Mouse (Mus musculus) induced T-regulatory cell, adult 2 months (primary cell): Measurements from ENCODE around the gene Nkd1.

Source experiments
- DNase-seq: peaks from one replicate; pipeline ENCODE4 v3.0.0-alpha.2; 2012; ENCODE audit warnings: low read depth

The Nkd1 gene

DNA sequence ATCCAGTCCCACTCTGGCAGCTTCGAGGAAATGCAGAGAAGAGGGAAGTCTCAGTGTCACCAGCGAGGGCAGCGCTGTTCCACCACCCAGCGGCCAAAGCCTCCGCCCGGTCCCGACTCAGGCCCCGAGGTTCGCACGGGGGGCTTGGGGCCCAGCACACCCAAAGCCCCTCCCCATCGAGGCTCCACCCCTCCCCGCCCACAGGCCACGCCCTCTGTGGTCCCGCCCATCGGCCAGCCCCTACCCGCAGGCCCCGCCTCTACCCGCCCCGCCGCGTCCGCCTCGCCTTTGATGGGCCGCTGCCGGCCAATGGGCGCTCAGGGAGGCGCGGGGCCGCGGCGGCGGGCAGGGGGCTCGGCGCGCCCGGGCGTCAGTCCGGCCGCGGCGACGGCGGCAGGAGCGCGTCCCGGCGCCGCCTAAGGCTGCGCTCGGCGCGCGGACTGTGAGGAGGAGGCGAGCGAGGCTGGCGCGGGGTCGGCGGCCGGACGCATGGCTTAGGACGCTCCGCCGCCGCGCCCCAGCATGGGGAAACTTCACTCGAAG is at the start of gene Nkd1:
Nkd1 (plus strand) TSS at position 370 of the 543 bp plus-strand sequence.
- DNase-seq = peak; percentile 63

DNA sequence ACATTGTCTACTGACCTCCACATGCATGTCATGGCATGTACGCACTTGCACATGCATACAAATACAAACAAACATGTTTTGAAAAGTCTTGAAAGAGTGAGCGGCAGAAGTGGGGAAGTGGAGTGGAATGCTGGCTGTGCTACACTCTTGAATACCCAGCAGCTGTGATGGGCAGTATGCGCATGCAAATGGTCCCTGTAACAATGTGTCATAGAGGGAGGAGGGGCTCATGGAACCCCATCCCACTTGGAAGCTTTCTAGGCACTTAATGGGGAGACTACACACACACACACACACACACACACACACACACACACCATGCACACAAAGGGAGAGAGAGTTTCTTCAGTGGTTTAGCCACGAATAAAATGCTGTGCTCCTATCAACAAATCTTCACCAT is 39.9 kb upstream of the Nkd1 start:
- DNase-seq = no peak

DNA sequence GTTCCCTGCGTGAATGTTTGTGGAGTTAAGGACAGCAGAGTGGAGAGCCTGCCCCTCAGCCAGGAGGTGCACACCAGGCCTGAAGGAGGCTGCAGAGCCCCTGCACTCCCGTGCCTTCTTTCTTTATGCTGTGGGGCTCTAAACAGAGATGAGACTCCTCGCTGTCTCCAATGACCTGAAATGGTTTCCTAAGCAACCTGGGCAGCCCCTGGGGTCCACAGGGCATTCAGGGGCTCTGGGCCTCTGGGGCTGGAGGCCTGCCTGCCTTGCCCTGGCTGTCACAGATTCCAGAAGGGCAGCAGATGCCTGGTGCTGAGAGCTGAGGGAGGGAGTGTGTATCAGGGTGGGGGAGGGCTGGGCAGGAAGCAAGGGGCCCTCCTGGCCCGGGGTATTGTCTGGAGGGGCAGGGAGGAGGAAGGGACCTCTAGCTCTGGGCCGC is 32.7 kb upstream of the Nkd1 start:
- no peak for DNase-seq

DNA sequence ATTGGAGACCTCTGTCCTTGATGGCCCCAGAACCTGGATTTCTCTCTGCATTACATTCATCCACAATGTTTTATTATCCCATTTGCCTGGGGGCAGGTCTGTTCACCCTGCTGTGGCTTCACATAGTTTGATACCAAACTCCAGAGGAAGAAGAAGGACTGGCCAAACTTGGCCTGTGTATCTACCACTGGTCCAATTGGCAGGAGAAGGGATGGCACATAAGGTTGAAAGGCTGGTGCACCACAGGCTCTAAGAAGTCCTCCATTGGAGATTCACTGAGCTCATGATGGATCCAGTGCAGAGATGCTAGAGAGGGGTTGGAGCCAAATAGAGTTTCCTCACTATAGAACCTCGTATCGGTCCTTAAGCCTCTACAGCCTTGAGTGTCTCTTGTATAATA is 27.1 kb upstream of the Nkd1 start:
- DNase-seq = no peak

DNA sequence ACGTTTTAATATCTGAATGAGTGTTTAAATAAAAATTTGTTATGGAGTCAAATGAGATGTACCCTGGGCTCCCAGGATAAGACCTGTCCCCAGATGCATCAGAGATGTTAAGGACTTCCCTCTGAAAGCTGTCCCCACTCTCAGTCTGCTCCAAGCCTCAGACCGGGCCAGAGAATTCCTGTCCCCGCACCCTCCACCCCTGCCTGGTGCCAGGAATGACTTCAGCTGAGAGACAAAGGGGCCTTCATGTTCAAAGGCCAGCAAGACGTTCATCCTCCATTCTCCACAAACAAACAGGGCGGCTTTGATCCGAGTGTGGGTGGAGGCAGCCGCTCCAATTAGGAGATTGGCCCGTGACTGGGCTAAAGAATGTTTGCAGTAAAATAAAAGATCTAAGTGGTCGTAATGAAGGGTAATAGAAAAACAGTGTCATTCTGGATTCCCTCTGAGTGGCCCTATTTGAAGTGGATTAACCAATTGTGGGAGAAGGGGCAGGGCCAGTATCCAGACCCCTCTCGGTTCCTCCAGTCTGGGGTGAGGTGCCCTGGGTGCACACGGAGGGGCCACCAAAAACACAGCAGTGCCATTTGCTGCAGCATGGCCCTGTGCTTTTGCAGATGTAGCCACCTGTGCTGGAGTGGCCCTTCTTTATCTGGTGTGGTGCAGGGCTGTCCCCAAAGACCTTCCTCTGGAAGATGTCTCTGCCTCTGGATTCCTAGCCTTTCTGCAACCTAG is 25.9 kb upstream of the Nkd1 start:
- DNase-seq = no peak

DNA sequence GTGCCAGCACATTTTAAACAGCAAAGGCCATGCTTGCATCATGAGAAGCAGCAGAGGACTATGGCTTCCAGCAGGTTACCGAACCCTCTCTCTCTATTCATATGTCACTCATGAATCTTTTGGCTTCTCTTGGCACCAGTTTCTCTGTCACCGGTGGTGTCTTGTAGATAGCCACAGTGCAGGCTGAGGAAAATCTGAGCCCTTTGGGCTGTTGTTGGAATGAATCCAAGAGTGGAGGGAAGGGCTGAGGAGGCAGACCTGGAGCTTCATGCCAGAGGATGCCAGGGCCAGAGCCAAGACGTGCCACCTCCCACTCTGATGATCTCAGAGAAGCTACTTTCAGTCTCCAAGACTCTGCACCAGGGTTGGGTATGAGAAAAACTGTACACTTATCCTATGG is 19.0 kb upstream of the Nkd1 start:
- no peak for DNase-seq

DNA sequence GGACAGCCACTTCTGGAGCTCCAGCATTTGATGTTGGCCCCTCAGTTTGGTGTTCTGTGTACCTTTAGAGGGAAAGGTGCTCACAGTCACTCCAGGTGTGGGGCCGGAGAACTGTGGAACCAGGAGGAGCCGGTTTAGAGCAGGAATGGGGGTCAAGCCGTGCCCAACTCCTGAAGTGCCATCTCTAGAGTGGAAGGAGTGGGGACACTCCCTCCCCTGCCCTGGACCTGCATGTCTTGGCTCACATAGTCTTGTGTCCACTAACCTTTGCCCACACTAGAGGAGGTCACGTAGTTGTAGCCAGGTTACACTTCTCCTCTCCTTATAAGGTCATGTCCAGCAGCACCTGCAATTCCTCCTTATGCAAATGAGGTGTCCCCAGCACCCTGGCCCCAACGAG is 14.2 kb upstream of the Nkd1 start:
- no peak for DNase-seq

DNA sequence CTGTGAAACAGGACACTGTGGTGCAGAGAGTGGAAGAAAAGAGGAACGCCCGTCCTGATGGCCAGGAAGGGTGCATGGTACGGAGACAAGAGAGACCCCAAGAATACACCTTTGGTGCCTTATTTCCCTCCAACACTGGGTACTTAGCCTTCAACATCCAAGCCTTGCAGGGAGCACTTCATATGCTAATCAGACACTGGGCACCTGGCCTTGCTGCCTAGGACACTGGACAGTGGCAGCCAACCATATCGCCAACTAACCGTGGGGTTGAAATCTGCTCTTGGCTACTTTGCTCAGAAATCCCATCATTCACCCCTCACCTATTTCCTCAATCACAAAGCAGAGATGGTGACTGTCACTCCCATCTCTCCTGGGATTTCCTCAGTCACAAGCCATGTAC is 10.1 kb upstream of the Nkd1 start:
- no peak for DNase-seq

DNA sequence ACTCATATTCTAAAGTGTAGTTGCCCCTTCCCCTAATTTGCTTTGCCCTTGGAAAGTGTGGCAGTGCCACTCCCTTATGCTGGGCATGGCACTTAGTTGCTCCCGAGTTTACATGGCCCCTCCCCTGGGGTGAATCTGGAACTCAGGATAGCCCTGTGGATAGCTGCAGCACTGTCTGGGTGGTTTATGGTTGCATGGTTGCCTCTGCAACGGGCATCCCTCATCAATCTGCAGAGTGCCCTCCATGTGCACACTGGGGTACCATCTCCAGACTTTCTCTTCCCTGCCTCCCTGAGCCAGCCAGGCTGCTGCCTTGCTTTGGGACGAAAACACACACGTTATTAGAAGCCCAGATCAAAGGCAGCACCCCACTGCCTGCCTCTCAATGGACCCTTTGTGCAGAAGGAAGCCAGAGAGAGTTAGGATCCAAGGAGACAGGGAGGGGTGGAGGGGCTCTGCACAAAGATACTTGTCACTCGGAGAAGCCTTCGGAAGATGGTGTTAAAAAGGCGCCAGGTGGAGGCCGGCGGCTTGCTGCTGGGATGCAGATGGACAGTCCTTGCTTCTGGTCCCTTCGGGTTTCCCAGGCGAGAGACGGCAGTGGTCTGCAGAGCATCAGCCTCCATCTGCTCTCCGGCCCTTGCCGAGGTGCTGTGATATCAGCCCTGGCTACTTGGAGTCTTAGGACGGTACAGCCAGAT is 8.9 kb upstream of the Nkd1 start:
- no peak for DNase-seq

DNA sequence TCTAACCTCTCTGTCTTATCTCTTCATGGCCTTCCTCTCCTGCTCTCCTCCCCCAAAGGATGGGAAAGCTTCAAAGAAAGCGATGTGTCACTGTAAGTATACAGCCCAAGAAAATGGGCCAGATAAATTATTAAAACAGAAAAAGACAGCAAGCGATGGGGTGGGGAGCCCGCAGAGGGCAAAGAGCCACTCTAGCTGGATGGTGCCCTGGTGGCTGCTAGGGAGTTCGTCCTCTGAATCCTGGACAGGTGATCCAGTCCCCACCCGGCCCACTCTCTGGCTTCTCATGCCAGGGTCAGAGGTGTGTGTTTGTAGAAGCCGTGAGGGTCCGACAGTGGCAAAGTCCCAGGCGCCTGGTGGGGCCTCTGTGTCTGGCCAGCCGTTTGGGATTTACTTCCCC is 3.1 kb upstream of the Nkd1 start:
- no peak for DNase-seq

DNA sequence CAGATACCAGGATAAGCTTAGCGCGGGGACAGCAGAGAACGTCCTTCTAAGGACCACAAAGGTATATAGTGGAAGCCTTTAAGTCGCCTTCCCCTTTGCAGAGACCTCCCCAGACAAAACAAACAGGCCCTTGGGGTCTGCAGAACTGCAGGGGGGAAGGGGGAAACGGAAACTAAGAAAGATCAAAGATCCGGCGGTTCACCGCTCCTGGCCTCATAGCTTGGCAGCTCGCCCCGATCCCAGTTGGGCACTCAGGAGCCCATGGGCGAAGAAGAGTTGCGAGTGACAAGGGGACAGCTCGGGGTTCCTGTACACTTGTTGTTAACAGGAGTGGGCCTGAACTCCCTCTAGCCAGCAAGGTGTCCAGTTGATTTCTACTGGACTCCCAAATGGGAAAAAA is 773 bp upstream of the Nkd1 start:
- DNase-seq = peak; percentile 14

DNA sequence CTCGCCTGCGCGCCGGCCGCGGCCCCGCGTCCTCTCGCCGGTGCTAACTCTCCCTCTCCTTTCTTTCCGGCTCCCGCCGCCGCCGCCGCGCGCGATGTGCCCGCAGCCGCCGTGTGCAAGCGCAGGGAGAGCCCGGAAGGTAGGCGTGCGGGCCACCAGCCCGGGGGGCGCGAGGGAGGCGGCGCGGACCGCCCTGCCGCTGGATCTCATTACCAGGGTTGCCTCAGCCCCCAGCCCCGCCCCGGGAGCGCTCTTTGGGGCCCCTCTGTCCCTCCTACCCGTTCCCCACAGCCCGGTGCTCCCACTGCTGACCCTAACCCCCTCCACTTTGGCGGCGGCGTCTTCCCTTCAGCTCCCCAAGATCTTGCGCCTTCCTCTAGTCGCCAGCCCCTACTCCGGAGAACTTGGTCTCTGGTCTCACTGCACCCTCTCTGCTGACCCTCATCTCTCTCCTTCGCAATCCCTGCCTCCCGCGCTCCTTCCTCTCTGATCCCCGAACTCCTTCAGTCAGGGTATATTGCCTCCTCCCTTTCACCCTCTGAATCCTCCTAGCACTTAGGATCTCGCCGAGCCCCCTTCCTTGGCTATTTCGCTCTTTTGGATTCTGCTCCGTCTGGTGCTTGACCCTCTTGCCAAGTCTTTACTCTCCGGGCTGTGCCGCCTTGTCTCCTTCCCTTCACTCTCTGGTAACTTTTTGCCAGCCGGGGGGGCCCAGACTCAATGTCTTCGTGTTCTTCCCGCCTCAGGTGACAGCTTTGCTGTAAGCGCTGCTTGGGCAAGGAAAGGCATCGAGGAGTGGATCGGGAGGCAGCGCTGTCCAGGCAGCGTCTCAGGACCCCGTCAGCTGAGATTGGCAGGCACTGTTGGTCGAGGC is 624 bp downstream of the Nkd1 start:
- DNase-seq = peak; percentile 42

DNA sequence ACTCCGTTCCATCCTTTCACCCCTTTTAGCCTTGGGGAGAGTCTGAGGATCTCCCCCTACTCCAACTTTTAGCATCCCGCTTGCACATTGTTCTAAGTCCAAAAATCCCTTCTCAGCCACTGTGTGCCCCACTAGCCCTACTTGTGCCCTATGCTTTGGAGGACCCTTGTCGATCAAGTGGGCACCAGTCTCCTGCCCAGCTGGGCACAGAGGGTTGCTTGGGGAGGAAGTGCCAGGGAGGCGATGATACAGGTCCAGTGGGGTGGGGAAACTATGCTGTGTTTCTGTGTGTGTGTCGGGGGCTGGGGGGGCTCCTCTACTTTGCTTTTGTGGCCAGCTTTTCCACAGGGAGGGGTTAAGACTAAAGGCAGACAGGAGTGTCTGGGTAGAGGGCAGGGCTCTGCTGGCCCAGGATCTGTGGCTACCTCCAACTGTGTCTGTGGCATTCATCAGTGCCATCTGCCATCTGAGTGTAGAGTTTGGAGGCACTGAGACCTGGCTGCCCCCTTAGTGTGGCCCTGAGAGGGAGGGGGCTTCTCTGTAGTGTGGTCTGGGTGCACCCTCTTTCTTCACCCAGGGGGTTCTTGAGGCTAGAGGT is 1.4 kb downstream of the Nkd1 start:
- peak; percentile 8 for DNase-seq

DNA sequence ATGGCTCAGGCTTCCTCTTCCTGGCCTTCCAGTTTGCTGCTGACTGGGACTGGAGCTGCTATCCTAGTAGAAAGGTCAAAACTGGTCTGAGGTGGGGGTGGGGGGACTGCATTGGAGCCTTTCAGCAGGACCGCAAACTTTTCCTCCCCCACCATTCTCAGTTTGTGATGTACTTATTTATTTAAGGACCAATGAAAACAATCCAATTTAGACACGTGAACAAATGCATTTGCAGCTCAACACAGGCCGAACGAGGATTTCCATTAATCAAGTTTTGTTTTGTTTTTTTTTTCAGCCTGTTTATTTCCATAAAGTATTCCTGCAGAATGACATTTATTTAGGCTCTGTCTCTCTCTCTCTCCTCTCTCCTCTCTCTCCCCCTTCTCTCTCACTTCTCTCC is 2.5 kb downstream of the Nkd1 start:
- no peak for DNase-seq

DNA sequence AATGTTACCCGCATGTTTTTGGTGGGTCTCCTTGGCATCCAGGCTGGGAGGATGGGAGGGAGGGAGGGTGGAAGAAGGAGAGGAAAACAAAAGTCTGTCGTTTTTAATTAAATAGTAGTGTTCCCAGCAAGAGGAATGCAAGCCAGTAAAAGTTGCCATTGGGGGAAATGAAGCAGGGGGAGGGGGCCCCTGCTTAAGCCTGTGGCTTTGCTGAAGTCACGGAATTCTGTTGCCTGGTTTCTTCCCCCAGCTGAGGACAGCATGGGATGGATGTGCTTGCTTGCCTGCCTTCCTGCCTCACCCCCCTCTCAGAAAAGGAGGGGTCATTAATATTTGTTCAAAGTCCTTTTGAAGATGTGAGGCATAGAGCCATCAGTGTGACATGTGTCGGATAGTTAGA is 3.0 kb downstream of the Nkd1 start:
- DNase-seq = no peak

DNA sequence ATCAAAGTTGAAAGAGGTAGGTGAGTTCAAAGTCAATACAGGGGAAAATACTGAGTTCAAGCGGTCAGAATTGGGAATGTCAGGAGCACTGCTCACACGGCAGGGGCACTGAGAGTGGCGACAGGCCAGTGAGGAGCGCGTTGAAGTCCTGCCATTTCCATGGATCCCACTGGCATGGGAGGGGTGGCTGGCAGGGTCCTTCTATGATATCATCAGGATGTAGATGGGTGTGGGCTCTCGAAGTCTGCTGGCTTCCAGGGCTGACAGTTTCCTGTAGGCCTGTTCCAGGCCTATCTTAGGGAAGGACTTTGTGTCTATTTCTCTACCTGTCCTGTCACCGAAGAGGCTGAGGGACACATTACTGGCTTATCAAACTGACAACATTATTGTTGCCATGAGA is 3.7 kb downstream of the Nkd1 start:
- DNase-seq = no peak

DNA sequence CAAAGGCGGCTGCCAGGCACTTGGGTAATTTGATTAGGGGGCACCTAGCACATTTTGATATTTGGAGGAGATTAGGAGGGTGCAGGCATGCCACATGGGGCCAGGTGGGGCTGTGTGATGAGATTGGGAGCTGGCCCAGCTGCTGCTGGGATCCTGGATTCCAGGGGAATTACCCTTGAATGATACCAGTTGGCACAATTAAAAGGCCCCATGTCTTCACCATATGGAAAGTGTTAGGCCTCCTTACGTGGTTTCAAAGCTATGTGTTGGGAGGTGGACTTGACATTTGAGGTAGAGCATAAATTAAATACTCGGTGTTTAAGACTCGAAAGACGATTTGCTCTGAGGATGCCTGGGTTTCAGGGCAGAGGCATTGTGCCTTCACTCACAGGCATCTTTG is 5.1 kb downstream of the Nkd1 start:
- no peak for DNase-seq

DNA sequence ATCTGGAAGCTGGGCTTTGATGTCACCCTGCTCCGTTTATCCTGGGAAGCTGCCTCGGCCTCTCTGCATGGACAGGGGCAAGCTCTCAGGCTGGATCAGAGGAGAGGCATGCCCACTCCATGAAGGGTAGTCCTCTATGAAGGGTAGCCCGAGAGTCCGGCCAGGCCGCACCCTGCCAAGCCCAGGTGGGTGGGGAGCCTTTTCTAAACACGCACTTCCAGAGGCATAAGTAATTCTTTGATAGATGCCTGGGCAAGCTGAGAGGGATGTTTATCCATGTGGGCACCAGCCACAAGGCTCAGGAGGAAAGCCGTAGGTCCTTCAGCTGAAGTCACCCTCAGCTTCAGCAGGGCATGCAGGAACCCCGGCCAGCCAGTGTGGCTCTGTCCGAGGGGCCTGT is 7.0 kb downstream of the Nkd1 start:
- DNase-seq = no peak

DNA sequence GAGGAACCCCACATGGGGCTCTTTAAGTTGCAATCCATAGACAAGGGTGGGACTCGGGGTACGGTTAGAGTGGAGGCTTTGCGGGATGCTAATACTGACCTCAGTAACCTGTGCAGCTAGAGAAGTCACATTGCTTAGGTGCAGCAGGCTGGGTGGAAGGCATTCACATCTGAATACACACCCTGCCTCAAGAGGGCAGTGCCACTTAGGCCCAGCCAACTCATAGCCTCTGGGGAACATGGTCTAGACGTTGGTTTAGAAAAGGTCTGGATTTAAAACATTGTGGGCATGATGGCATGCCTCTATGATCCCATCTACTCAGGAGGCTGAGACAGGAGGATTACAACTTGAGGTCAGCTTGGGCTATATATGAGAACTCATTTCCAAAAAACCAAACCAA is 8.6 kb downstream of the Nkd1 start:
- DNase-seq = no peak

DNA sequence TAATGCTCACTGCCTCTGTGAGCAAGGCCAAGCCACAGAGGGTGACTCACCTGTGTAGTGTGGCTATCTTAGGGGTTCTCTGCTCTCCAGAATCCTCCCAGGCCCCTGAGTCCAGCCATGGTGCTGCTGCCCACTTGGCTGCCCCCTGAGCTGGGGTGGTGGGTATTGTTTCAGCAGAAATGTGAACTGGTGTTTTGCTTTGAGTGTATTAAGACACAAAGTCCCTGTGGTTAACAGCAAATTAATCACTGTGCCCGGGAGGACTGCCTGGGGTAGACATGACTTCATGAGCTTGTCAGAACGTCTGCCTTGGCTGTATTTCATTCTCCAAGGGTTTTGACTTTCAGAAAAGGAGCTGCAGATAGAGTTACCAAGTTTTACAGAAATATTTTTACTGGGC is 15.9 kb downstream of the Nkd1 start:
- DNase-seq = no peak

DNA sequence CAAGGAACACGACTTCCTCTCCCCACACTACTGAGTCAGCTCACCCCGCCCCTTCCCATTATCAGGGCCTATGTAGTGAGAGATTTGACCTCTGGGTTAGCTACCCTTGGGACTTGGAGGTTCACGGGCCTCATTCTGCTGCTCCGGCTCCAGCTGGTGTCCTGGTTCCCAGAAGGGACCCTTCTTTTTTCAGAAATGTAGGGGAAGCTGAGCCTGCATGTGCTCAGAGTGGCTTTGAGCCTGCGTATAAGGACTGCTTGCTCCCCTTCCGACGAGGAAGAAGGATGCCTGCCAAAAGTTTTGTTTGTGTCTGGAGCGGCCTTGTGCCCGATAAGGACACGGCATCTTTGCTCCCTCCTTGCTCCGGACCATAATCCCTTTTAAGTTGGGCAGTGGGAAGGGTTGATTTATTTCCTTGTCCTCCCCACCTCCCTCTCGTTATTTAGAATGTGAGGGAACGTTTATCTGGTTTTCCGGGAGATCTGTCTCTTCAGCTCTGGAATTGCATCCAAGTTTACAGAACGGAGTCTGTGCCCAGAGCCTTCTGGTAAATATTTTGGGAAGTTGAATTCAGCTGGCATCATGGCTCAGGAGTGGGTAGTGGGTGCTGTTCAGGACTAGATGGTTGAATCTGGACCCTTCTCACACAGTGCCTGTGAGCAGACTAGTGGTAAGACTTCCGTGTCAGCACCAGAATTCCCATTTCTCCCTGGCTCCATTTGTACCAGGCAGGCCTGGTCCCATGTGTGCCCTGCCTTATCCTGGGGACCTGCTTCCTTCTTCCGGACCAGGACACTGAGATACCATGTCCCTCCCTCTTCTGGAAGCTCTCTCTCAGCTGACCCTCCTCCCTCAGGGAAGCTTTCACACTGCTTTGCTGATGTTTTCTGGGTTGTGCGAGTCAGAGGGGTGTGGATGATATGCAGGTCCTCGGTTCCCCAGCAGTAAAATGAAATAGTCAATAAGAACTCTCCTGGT is 17.1 kb downstream of the Nkd1 start:
- DNase-seq = no peak
